Mouse (Mus musculus) liver, embryonic 15.5 days (tissue): ENCODE results near the gene Met. TPM values are rescaled to one million over a fixed set of nuclear protein-coding genes. Genes with fewer than 3 reads are reported as not detected.

Experiments used
- ATAC-seq: fragments of 200-750 bp; cut with Nextera tagmentation; 2 replicates; pipeline ENCODE4 v1.8.0; 2017; ENCODE audit warnings: moderate number of reproducible peaks, mild to moderate bottlenecking, moderate library complexity; ENCODE audit not compliant: insufficient read depth
- H3K27ac ChIP-seq: fragments of 300-500 bp; sonication (generic); replicated peaks from 2 replicates; pipeline ENCODE4 v1.5.1; 2015; ENCODE audit warnings: mild to moderate bottlenecking, inconsistent platforms
- H3K27me3 ChIP-seq: fragments of 300-500 bp; sonication (generic); 2 replicates; pipeline ENCODE4 v1.6.1; 2015; ENCODE audit warnings: mild to moderate bottlenecking, inconsistent platforms
- H3K36me3 ChIP-seq: fragments of 300-500 bp; sonication (generic); replicated peaks from 2 replicates; pipeline ENCODE4 v1.6.1; 2015; ENCODE audit warnings: moderate library complexity, mild to moderate bottlenecking, inconsistent platforms
- H3K4me1 ChIP-seq: fragments of 300-500 bp; sonication (generic); replicated peaks from 2 replicates; pipeline ENCODE4 v1.6.1; 2015; ENCODE audit warnings: inconsistent platforms
- H3K4me2 ChIP-seq: fragments of 300-500 bp; sonication (generic); 2 replicates; pipeline ENCODE4 v1.6.1; 2015; ENCODE audit warnings: moderate library complexity, mild to moderate bottlenecking, inconsistent platforms
- H3K4me3 ChIP-seq: fragments of 300-500 bp; sonication (generic); replicated peaks from 2 replicates; pipeline ENCODE4 v1.5.1; 2015; ENCODE audit warnings: mild to moderate bottlenecking, inconsistent platforms
- H3K9ac ChIP-seq: fragments of 300-500 bp; sonication (generic); 2 replicates; pipeline ENCODE4 v1.6.1; 2015; ENCODE audit warnings: moderate library complexity, mild to moderate bottlenecking, inconsistent platforms
- H3K9me3 ChIP-seq: fragments of 300-500 bp; sonication (generic); replicated peaks from 2 replicates; pipeline ENCODE4 v1.6.1; 2016; ENCODE audit warnings: inconsistent platforms
- WGBS: fragments of 180-500 bp; shearing (Covaris S2); methylation state at CpG from one replicate; pipeline ENCODE4 v1.1.7; 2015; ENCODE audit warnings: mixed read lengths; ENCODE audit not compliant: insufficient replicate concordance; 5-methylcytosine and 5-hydroxymethylcytosine counted together
- polyA plus RNA-seq: library from polyadenylated mRNA; unstranded; fragments of >200 nt; fragmentation: Nextera tagmentation; extraction: Ambion mirVana; gene quantifications from 2 replicates; pipeline ENCODE4 v1.2.1, GENCODE M21; 2015

The Met gene
- polyA plus RNA-seq, 1 experiment from 2014 or later, result 5.4 TPM

DNA sequence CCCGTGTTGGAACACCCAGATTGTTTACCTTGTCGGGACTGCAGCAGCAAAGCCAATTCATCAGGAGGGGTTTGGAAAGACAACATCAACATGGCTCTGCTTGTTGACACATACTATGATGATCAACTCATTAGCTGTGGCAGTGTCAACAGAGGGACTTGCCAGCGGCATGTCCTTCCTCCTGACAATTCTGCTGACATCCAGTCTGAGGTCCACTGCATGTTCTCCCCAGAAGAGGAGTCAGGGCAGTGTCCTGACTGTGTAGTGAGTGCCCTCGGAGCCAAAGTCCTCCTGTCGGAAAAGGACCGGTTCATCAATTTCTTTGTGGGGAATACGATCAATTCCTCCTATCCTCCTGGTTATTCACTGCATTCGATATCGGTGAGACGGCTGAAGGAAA lies 27.9 kb downstream of the Met start:
- Histone ChIP-seq H3K9me3 (no peaks in the 10 kb centered on the region), H3K4me2 (no peak overlapping the region; the same call in 1 of the 2 replicates), H3K27me3 (no peaks in the 10 kb centered on the region), H3K9ac (no peak overlapping the region), H3K4me1 (peaks cover 2% of the 10 kb centered on the region; the same call in 1 of the 2 replicates), H3K4me3 (no peak overlapping the region), H3K27ac (no peak overlapping the region), H3K36me3 (no peaks in the 10 kb centered on the region)
- 70% methylated on average over 10 of the region's 10 CpGs for WGBS
- ATAC-seq, result no peak

DNA sequence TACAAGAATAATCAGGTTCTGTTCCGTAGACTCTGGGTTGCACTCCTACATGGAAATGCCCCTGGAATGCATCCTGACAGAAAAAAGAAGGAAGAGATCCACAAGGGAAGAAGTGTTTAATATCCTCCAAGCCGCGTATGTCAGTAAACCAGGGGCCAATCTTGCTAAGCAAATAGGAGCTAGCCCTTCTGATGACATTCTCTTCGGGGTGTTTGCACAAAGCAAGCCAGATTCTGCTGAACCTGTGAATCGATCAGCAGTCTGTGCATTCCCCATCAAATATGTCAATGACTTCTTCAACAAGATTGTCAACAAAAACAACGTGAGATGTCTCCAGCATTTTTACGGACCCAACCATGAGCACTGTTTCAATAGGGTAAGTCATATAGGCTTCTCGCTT lies 28.5 kb downstream of the Met start:
- Histone ChIP-seq H3K9me3 (no peaks in the 10 kb centered on the region), H3K27me3 (no peaks in the 10 kb centered on the region), H3K4me3 (no peak overlapping the region), H3K27ac (no peak overlapping the region), H3K4me1 (peaks cover 2% of the 10 kb centered on the region), H3K36me3 (no peaks in the 10 kb centered on the region), H3K4me2 (no peak overlapping the region), H3K9ac (no peak overlapping the region)
- WGBS, result 61% methylated on average over 8 of the region's 8 CpGs
- ATAC-seq, result no peak

DNA sequence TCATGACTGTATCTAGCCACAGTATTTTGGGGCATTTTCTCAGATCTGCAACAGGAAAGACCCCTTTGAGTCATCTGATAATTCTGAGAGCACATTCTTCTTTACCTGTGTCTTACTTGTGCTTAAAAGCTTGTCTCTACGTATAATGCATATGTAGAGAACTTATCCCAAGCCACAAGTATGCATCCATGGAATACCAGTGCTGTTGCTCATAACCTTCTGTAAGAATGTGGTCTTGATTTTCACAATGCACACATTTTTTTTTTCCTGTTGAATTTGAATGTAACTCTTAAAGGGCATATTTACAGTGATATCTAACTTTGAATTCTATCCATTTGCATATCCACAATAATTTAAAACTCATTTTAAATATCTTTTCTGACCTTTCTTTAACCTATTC lies 31.8 kb downstream of the Met start:
- no peaks in the 10 kb centered on the region for H3K27me3 ChIP-seq
- H3K36me3 ChIP-seq, result no peaks in the 10 kb centered on the region
- no peak overlapping the region for H3K27ac ChIP-seq
- H3K9ac ChIP-seq, result no peak overlapping the region
- peaks cover 2% of the 10 kb centered on the region; the same call in 1 of the 2 replicates for H3K4me1 ChIP-seq
- WGBS, result 54% methylated on average over 1 of the region's 1 CpGs
- no peak for ATAC-seq
- H3K4me2 ChIP-seq, result no peak overlapping the region
- no peaks in the 10 kb centered on the region for H3K9me3 ChIP-seq
- H3K4me3 ChIP-seq, result no peak overlapping the region

DNA sequence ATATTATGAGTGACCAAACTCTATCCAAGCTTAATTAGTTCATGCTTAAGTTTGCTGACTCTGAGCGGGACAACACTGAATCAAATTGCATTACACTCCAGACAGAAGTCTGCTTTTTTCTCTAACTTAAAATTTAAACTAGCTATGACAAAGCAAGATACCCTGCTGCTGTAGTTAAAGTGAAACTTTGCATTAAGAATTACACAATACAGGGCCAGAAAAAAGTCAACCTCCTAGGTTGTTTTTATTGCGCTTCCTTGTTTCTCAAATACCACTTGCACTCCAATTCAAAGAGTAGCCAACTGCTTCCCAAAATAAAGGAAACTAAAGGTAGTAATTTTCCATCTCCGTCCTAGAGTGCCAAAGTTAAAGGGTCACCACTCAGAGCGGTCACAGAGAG lies 33.8 kb downstream of the Met start:
- H3K9ac ChIP-seq, result no peak overlapping the region
- H3K4me2 ChIP-seq, result no peak overlapping the region
- no peaks in the 10 kb centered on the region for H3K27me3 ChIP-seq
- no peaks in the 10 kb centered on the region; the same call in 1 of the 2 replicates for H3K4me1 ChIP-seq
- H3K4me3 ChIP-seq, result no peak overlapping the region
- H3K36me3 ChIP-seq, result no peaks in the 10 kb centered on the region
- no peak for ATAC-seq
- 55% methylated on average over 4 of the region's 4 CpGs for WGBS
- H3K9me3 ChIP-seq, result no peaks in the 10 kb centered on the region
- no peak overlapping the region for H3K27ac ChIP-seq

DNA sequence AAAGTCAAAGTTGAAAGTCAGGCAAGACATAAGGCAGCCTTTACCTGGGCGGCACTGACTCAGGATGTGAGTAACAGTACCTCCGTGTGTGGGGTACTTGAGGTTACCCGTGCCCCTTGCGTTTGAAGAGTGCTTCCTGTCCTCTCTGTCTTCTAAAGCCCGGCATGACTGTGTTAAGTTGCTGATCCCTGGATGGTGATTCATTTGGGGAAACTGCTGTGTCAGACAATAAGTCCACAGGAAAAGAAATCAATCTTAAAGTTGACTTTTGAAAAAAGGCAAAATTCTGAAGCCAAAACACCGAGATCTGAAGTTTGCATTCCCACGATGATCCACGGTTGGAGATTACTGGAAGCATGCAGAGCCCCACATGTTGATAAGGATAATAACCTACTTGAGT lies 35.2 kb downstream of the Met start:
- no peak overlapping the region for H3K27ac ChIP-seq
- no peak overlapping the region for H3K4me3 ChIP-seq
- ATAC-seq, result no peak
- no peak overlapping the region for H3K9ac ChIP-seq
- no peak overlapping the region for H3K4me2 ChIP-seq
- no peaks in the 10 kb centered on the region for H3K27me3 ChIP-seq
- no peaks in the 10 kb centered on the region for H3K36me3 ChIP-seq
- WGBS, result 41% methylated on average over 8 of the region's 8 CpGs
- no peaks in the 10 kb centered on the region for H3K9me3 ChIP-seq
- H3K4me1 ChIP-seq, result no peaks in the 10 kb centered on the region; the same call in 1 of the 2 replicates

DNA sequence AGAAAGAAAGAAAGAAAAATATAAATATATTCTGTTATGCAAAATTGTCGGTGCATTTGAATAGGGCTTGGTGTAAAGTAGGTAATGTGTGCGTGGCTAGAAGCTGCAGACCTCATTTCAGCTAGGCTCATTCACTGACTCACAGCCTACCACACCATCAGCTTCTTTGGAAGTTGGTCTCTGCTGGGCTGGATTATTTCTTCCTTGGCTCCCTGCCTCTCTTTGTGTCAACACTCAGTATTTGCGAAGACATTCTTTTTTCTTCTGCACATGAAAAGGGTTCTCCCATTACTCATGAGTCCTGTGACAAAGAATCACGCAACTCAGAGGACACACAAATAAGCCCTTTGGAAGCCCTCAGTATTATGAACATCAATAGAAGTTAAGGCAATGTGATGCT lies 37.8 kb downstream of the Met start:
- no peak overlapping the region for H3K27ac ChIP-seq
- no peaks in the 10 kb centered on the region for H3K9me3 ChIP-seq
- 65% methylated on average over 4 of the region's 4 CpGs for WGBS
- no peaks in the 10 kb centered on the region for H3K27me3 ChIP-seq
- H3K4me1 ChIP-seq, result peaks cover 11% of the 10 kb centered on the region; the same call in 1 of the 2 replicates
- ATAC-seq, result no peak
- H3K4me3 ChIP-seq, result no peak overlapping the region
- no peaks in the 10 kb centered on the region for H3K36me3 ChIP-seq
- H3K9ac ChIP-seq, result no peak overlapping the region
- H3K4me2 ChIP-seq, result no peak overlapping the region

DNA sequence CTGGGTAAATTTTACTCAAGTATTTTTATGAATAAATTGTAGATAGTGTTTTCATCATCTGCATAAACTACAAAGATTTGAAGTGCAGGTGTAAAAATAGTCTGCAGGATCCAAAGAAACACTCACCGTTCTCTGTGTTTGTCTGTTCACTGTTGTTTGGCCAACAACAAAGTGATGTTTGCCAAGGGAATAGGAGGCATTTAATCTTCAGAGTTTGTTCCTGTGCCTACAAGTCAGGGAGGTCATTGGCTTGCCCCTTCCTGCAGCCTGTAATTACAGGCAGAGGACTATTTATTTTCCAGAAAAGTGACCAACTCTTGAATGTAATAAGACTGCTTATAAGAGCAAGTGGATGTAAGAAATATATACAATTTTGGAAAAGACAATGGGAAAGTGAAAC lies 38.7 kb downstream of the Met start:
- H3K9ac ChIP-seq, result no peak overlapping the region
- WGBS, result 65% methylated on average over 1 of the region's 1 CpGs
- no peak overlapping the region for H3K4me2 ChIP-seq
- H3K27me3 ChIP-seq, result no peaks in the 10 kb centered on the region
- H3K4me1 ChIP-seq, result peaks cover 11% of the 10 kb centered on the region; the same call in 1 of the 2 replicates
- no peaks in the 10 kb centered on the region for H3K9me3 ChIP-seq
- H3K36me3 ChIP-seq, result no peaks in the 10 kb centered on the region
- no peak for ATAC-seq
- H3K27ac ChIP-seq, result no peak overlapping the region
- no peak overlapping the region for H3K4me3 ChIP-seq

DNA sequence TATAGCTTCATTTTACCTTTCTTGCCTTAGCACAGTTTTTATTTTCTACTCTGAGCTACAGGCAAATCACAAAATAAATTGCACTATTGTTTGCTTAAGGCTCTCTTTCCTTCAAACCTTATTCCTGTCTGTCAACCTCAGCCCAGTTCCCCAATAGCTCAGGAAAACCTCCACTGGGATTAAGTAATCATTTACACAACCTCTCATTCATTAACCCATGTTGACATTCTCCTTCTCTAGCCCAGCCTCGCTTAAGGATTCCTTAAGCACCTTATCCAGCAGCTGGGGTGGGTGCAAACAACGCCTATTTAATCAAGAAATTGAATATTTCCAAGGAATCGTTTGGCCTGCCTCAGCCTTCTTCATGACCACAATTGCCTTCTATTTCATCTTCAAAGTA lies 40.1 kb downstream of the Met start:
- H3K4me2 ChIP-seq, result no peak overlapping the region
- no peak overlapping the region for H3K4me3 ChIP-seq
- no peak overlapping the region for H3K9ac ChIP-seq
- no peaks in the 10 kb centered on the region for H3K36me3 ChIP-seq
- no peak overlapping the region for H3K27ac ChIP-seq
- WGBS, result 39% methylated on average over 3 of the region's 3 CpGs
- peaks cover 11% of the 10 kb centered on the region for H3K4me1 ChIP-seq
- H3K27me3 ChIP-seq, result no peaks in the 10 kb centered on the region
- ATAC-seq, result peak; percentile 54; the same call in 1 of the 2 replicates
- no peaks in the 10 kb centered on the region for H3K9me3 ChIP-seq

DNA sequence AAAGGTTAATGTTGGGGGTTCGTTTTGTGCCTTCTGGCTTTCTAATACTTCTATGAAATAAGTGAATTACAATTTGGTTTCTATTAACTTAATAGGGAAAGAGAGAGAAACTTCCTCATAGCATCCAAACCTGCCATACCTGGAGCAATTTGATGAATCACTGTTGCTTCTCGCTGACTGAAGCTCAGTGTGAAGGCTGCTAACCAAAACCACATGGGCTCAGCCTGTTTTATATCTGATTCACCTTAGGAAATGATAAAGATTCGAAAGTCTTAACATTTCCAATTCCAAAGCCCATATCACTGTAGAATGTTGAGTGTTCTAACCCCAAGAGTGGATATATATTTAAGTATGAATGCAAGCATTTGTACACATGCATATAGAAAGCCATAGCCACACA lies 41.9 kb downstream of the Met start:
- Histone ChIP-seq H3K9me3 (no peaks in the 10 kb centered on the region), H3K4me2 (no peak overlapping the region), H3K36me3 (no peaks in the 10 kb centered on the region), H3K27me3 (no peaks in the 10 kb centered on the region), H3K4me1 (peaks cover 11% of the 10 kb centered on the region), H3K27ac (no peak overlapping the region), H3K9ac (no peak overlapping the region), H3K4me3 (no peak overlapping the region)
- no peak for ATAC-seq
- 41% methylated on average over 3 of the region's 3 CpGs for WGBS

DNA sequence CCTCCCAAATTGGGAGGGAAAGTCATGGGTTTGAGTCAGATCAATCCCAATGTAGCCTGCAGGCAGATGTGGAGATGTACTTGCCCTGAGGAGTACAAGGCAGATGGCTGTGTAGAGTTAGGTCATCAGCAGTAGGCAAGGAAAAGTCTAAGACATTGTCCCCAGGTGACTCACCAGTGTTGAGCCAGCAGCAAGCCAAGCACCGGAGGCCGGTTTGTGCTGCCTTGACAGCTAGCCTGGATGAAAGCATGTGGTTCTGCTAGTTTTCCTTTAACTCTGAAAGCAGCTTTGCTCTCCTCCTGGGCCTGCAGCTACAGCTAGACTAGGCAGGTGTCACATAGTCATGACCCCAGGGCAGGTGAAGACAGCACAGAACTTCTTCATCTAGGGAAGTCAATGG lies 43.2 kb downstream of the Met start:
- Histone ChIP-seq H3K27ac (no peak overlapping the region), H3K4me3 (no peak overlapping the region), H3K9ac (no peak overlapping the region), H3K36me3 (no peaks in the 10 kb centered on the region), H3K4me1 (peaks cover 11% of the 10 kb centered on the region), H3K4me2 (no peak overlapping the region), H3K27me3 (no peaks in the 10 kb centered on the region), H3K9me3 (no peaks in the 10 kb centered on the region)
- 77% methylated on average over 2 of the region's 2 CpGs for WGBS
- ATAC-seq, result no peak

DNA sequence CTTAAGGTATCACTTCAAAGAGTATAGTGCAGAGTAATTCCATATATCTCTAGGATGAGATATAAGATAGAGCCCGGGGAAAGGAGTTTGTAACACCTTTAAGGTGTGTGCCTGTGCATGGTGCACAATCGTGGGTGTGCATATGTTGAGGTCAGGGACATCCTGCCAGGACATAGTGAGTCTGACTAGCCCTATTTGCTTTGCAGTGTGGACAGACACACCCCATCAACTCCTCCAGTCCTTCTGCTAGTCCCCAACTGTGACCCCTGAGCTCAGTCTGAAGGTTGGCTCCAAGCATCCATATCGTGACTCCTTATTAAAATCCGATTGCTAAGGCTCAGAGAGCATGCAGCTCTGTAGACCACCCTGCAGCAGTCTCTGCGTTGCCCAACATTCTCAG lies 44.6 kb downstream of the Met start:
- Histone ChIP-seq H3K27me3 (no peaks in the 10 kb centered on the region), H3K36me3 (no peaks in the 10 kb centered on the region), H3K4me2 (no peak overlapping the region), H3K4me3 (no peak overlapping the region), H3K9ac (no peak overlapping the region), H3K9me3 (no peaks in the 10 kb centered on the region), H3K4me1 (peaks cover 11% of the 10 kb centered on the region), H3K27ac (no peak overlapping the region)
- WGBS, result 48% methylated on average over 5 of the region's 5 CpGs
- no peak for ATAC-seq

DNA sequence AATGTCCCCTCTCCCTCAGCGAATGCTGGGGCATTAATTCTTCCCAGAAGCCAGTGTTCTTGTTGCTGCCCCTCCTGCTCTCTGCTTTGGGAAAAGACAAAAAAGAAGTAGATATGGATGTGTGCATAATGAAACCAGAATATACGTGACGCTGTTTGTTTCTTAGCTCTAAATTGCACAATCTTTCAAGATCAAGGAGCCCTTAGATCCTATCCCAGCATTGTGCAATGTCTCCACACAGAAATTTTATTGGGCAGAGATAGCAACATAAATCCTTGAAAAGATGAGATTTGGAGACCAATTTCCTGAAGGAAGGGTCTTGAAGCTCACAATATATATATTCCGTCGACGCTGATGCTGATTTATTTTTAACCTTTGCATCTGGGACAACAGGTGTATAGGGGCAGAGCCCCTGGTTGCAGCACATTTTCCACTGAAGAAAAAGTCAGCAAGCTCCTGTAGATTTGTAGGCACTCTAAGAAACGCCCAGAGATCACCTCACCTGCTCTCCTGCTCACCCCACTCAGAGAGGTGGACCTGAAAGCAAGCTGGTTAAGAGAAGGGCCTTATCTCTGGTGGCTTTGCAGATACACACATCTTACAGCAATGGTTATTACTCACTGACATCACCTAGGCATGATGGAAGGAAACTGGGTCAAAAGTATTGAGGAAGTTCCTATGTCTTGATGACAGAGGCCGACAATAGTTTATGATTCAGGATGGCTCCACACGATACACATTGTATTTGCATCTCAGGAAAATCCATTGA lies 45.2 kb downstream of the Met start:
- Histone ChIP-seq H3K9me3 (no peaks in the 10 kb centered on the region), H3K36me3 (no peaks in the 10 kb centered on the region), H3K4me1 (peaks cover 11% of the 10 kb centered on the region; the same call in 1 of the 2 replicates), H3K9ac (no peak overlapping the region), H3K4me3 (no peak overlapping the region), H3K27ac (no peak overlapping the region), H3K4me2 (no peak overlapping the region), H3K27me3 (no peaks in the 10 kb centered on the region)
- 66% methylated on average over 9 of the region's 9 CpGs for WGBS
- no peak for ATAC-seq
